Mouse (Mus musculus): ENCODE measurements around the gene Ice2. TPM values are rescaled to one million over a fixed set of nuclear protein-coding genes. Genes with fewer than 3 reads are reported as not detected.

Ice2 gene
- polyA plus RNA-seq, 1 experiment from 2014 or later, result 22.6 TPM

DNA sequence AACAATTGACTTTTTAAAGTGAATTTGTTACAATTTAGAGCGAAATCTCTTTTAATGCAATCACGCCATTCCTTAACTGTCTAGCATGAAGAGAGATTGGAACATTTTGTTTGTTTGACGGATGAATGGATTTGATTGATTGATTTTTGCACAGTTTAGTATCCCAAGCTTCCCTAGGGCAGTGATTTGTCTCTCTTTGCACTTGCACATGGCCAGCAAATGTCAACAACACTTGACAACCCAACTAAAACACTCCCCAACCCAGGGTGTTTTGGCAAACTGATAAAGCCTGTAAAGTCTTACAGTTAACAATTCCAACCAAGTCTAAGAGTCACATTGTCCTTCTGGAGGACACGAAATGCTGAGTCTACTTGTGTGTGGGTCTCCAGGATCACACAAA lies 10.4 kb upstream of the Ice2 start:
- ATAC-seq (replicated peaks; ENCODE audit: low FRiP score), result no peak
- Histone ChIP-seq H3K27me3 (ENCODE audit: control insufficient read depth, insufficient read depth, low read length) (no peaks in the 10 kb centered on the region), H3K4me3 (ENCODE audit: low read depth, low read length) (no peak overlapping the region), H3K4me2 (ENCODE audit: low read depth, low read length, severe bottlenecking) (no peak overlapping the region), H3K9ac (ENCODE audit: low read length) (no peak overlapping the region), H3K4me1 (replicated peaks; ENCODE audit: control insufficient read depth, insufficient read depth, low read length) (no peaks in the 10 kb centered on the region), H3K36me3 (ENCODE audit: control insufficient read depth, insufficient read depth, low read length) (no peaks in the 10 kb centered on the region), H3K9me3 (ENCODE audit: control insufficient read depth, low read length) (no peaks in the 10 kb centered on the region), H3K27ac (ENCODE audit: low read depth, low read length) (no peak overlapping the region)
- no peak for DNase-seq (ENCODE audit: low spot score)
- WGBS, result 93% methylated on average over 4 of the region's 4 CpGs

DNA sequence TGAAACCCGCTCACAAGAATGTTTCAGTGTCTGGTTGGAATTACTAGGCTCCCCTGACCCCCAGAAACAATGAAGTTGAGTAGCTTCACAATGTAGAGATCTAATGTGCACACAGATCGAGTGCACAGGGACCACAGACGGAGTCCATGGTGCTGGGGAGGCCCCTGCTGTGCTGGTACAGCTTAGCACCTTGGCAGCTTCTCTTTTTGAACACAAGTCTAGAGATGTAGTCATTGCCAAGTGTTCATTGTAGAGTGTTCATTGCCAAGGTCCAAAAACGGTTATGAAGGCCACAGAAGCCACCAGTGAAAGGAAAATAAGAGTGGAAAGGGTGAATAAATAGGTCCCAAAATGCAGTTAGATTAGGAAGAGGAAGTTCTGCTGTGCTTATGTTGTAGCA lies 7.1 kb upstream of the Ice2 start:
- DNase-seq (ENCODE audit: low spot score) (no peak), ATAC-seq (replicated peaks; ENCODE audit: low FRiP score) (no peak)
- Histone ChIP-seq H3K9ac (ENCODE audit: low read length) (no peak overlapping the region), H3K27me3 (ENCODE audit: control insufficient read depth, insufficient read depth, low read length) (no peaks in the 10 kb centered on the region), H3K27ac (ENCODE audit: low read depth, low read length) (no peak overlapping the region), H3K4me3 (ENCODE audit: low read depth, low read length) (no peak overlapping the region), H3K9me3 (ENCODE audit: control insufficient read depth, low read length) (no peaks in the 10 kb centered on the region), H3K4me1 (replicated peaks; ENCODE audit: control insufficient read depth, insufficient read depth, low read length) (no peaks in the 10 kb centered on the region), H3K36me3 (ENCODE audit: control insufficient read depth, insufficient read depth, low read length) (no peaks in the 10 kb centered on the region), H3K4me2 (ENCODE audit: low read depth, low read length, severe bottlenecking) (no peak overlapping the region)
- WGBS, result 61% methylated on average over 4 of the region's 4 CpGs

DNA sequence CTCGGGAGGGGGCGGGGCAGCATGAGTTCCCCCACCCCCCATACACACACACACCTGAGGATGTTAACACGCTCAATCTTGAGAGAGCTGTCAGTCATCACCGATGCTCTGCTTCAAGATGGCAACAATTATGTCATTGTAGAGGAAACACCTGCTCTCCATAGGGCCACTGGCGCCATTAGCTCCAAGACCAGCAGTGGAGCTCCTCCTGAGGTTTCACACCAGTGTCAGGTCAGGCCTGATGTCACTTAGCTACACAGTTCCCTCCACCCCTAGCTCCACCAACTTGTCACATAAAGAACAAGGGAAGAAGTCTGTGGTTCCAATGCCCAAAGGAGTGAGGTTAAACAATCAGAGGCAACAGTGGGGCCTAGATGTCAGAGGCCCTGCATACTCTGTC lies 3.5 kb upstream of the Ice2 start:
- Histone ChIP-seq H3K27ac (ENCODE audit: low read depth, low read length) (no peak overlapping the region), H3K36me3 (ENCODE audit: control insufficient read depth, insufficient read depth, low read length) (no peaks in the 10 kb centered on the region), H3K9me3 (ENCODE audit: control insufficient read depth, low read length) (no peaks in the 10 kb centered on the region), H3K4me3 (ENCODE audit: low read depth, low read length) (no peak overlapping the region), H3K4me2 (ENCODE audit: low read depth, low read length, severe bottlenecking) (no peak overlapping the region), H3K27me3 (ENCODE audit: control insufficient read depth, insufficient read depth, low read length) (no peaks in the 10 kb centered on the region), H3K4me1 (replicated peaks; ENCODE audit: control insufficient read depth, insufficient read depth, low read length) (no peaks in the 10 kb centered on the region; the same call in 1 of the 2 replicates), H3K9ac (ENCODE audit: low read length) (no peak overlapping the region)
- no peak for DNase-seq (ENCODE audit: low spot score)
- no peak for ATAC-seq (replicated peaks; ENCODE audit: low FRiP score)
- WGBS, result 94% methylated on average over 5 of the region's 5 CpGs

DNA sequence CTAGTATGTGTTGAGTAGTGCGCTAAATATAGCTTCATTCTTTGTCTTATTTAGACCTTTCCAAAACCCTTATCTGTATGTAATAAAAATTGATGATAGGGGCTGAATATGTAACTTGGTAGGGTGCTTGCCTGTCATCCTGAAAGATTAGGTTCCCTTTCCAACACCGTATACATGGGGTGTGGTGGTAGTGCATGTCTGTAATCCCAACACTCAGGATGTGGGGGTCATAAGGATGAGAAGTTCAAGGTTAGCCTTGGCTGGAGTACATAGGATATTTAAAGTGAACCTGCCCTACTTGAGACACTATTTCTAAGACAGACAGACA lies 310 bp upstream of the Ice2 start:
- DNase-seq (ENCODE audit: low spot score) (no peak), ATAC-seq (replicated peaks; ENCODE audit: low FRiP score) (peak; percentile 53)
- Histone ChIP-seq H3K27ac (ENCODE audit: low read depth, low read length) (no peak overlapping the region), H3K27me3 (ENCODE audit: control insufficient read depth, insufficient read depth, low read length) (no peaks in the 10 kb centered on the region), H3K9me3 (ENCODE audit: control insufficient read depth, low read length) (no peaks in the 10 kb centered on the region), H3K4me1 (replicated peaks; ENCODE audit: control insufficient read depth, insufficient read depth, low read length) (no peaks in the 10 kb centered on the region; the same call in 1 of the 2 replicates), H3K4me2 (ENCODE audit: low read depth, low read length, severe bottlenecking) (peak overlapping the region; percentile 50), H3K4me3 (ENCODE audit: low read depth, low read length) (peak overlapping the region; percentile 55), H3K36me3 (ENCODE audit: control insufficient read depth, insufficient read depth, low read length) (no peaks in the 10 kb centered on the region), H3K9ac (ENCODE audit: low read length) (peak overlapping the region; percentile 82)
- 73% methylated on average over 2 of the region's 2 CpGs for WGBS

DNA sequence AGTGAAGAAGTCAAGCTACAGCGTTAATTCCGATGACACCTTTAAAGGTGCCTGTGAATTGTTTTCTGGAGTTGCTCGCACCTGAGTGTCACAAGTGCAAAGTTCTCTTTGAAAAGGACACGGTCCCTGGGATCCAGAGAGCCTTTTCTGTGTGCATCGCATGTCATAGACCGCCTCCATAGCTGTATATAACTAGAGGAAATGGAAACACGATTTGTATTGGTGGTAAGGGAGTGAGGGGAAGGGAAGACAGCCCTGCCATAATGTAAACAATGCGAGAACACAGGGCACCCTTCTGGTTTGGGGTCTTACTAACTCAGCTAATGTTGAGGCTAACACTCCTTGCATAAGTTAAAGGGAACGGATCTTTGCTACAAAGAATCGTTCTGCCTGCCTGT lies 746 bp downstream of the Ice2 start:
- no peak for DNase-seq (ENCODE audit: low spot score)
- peak overlapping the region; percentile 82 for H3K9ac ChIP-seq (ENCODE audit: low read length)
- peak overlapping the region; percentile 50 for H3K4me2 ChIP-seq (ENCODE audit: low read depth, low read length, severe bottlenecking)
- ATAC-seq (replicated peaks; ENCODE audit: low FRiP score), result 0 out of 2 replicates have a peak, but pooled peaks have one; percentile 7
- WGBS, result 20% methylated on average over 10 of the region's 10 CpGs
- no peaks in the 10 kb centered on the region for H3K27me3 ChIP-seq (ENCODE audit: control insufficient read depth, insufficient read depth, low read length)
- H3K4me1 ChIP-seq (replicated peaks; ENCODE audit: control insufficient read depth, insufficient read depth, low read length), result no peaks in the 10 kb centered on the region; the same call in 1 of the 2 replicates
- no peaks in the 10 kb centered on the region for H3K9me3 ChIP-seq (ENCODE audit: control insufficient read depth, low read length)
- no peaks in the 10 kb centered on the region for H3K36me3 ChIP-seq (ENCODE audit: control insufficient read depth, insufficient read depth, low read length)
- H3K4me3 ChIP-seq (ENCODE audit: low read depth, low read length), result peak overlapping the region; percentile 55
- no peak overlapping the region for H3K27ac ChIP-seq (ENCODE audit: low read depth, low read length)

DNA sequence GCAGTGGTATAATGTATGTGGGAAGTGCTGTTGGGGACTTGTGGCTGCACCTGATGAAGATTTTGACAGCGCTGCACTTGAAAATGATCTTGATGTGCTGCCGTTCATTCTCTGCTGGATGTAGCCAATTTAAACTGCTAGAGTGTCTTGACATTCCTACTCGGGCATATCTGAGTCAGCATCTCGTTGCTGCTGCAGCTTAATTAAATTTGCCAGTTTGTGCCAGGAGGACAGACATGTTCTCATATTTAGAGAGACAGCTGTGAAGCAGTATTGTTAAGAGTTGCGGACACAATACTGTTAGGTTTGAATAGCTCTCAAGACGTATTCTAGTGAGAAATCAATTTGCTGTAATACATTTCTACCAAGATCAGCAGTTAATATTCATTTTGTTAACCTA lies 7.0 kb downstream of the Ice2 start:
- WGBS, result 77% methylated on average over 6 of the region's 6 CpGs
- Histone ChIP-seq H3K27me3 (ENCODE audit: control insufficient read depth, insufficient read depth, low read length) (no peaks in the 10 kb centered on the region), H3K4me1 (replicated peaks; ENCODE audit: control insufficient read depth, insufficient read depth, low read length) (no peaks in the 10 kb centered on the region), H3K4me3 (ENCODE audit: low read depth, low read length) (no peak overlapping the region), H3K9ac (ENCODE audit: low read length) (no peak overlapping the region), H3K9me3 (ENCODE audit: control insufficient read depth, low read length) (no peaks in the 10 kb centered on the region), H3K36me3 (ENCODE audit: control insufficient read depth, insufficient read depth, low read length) (no peaks in the 10 kb centered on the region), H3K27ac (ENCODE audit: low read depth, low read length) (no peak overlapping the region), H3K4me2 (ENCODE audit: low read depth, low read length, severe bottlenecking) (no peak overlapping the region)
- ATAC-seq (replicated peaks; ENCODE audit: low FRiP score), result no peak
- no peak for DNase-seq (ENCODE audit: low spot score)

DNA sequence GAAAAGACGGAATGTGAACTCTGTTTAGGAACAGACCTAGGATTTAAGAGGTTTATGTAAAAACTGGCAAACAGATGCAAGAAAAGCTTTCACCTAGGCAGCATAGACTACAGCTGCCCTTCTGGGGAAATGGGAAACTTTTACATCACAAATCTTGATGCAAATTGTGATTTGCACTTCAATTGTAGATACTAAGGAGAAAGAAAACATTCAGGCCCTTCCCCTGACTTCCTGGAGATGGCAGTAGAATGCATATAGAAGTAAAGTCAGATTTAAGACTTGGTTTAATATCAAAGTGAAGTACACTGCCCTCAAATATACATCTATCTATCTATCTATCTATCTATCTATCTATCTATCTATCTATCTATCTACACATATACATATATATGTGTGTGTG lies 21.8 kb downstream of the Ice2 start:
- DNase-seq (ENCODE audit: low spot score), result no peak
- H3K4me2 ChIP-seq (ENCODE audit: low read depth, low read length, severe bottlenecking), result no peak overlapping the region
- no peaks in the 10 kb centered on the region; the same call in 1 of the 2 replicates for H3K36me3 ChIP-seq (ENCODE audit: control insufficient read depth, insufficient read depth, low read length)
- H3K4me3 ChIP-seq (ENCODE audit: low read depth, low read length), result no peak overlapping the region
- H3K27ac ChIP-seq (ENCODE audit: low read depth, low read length), result no peak overlapping the region
- H3K9me3 ChIP-seq (ENCODE audit: control insufficient read depth, low read length), result no peaks in the 10 kb centered on the region
- WGBS, result 94% methylated on average over 1 of the region's 1 CpGs
- no peak overlapping the region for H3K9ac ChIP-seq (ENCODE audit: low read length)
- no peaks in the 10 kb centered on the region for H3K27me3 ChIP-seq (ENCODE audit: control insufficient read depth, insufficient read depth, low read length)
- H3K4me1 ChIP-seq (replicated peaks; ENCODE audit: control insufficient read depth, insufficient read depth, low read length), result no peaks in the 10 kb centered on the region
- ATAC-seq (replicated peaks; ENCODE audit: low FRiP score), result no peak

DNA sequence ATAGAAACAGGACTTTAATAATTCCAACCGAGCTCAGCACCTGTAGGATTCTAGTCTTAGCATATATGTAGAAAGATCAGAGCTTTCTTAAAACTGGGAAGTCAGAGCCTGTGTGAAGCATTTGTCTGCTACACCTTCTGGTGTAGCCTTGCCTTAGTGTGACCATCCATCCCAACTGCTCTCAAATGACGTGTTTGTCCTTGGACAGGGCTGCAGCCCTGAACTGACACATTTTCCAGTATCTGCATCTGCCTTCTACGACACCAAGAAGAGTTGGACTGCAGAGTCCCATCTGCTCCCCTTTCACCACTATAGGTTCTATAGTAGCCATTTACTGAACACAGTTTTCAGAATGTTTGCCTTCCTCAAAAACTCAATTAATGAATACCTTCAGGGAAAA lies 32.8 kb downstream of the Ice2 start:
- H3K9ac ChIP-seq (ENCODE audit: low read length), result no peak overlapping the region
- WGBS, result 83% methylated on average over 3 of the region's 3 CpGs
- H3K4me2 ChIP-seq (ENCODE audit: low read depth, low read length, severe bottlenecking), result no peak overlapping the region
- no peak for DNase-seq (ENCODE audit: low spot score)
- no peak for ATAC-seq (replicated peaks; ENCODE audit: low FRiP score)
- no peaks in the 10 kb centered on the region for H3K36me3 ChIP-seq (ENCODE audit: control insufficient read depth, insufficient read depth, low read length)
- H3K27me3 ChIP-seq (ENCODE audit: control insufficient read depth, insufficient read depth, low read length), result no peaks in the 10 kb centered on the region
- H3K4me3 ChIP-seq (ENCODE audit: low read depth, low read length), result no peak overlapping the region
- no peak overlapping the region for H3K27ac ChIP-seq (ENCODE audit: low read depth, low read length)
- H3K4me1 ChIP-seq (replicated peaks; ENCODE audit: control insufficient read depth, insufficient read depth, low read length), result 0 out of 2 replicates have a peak, but pooled peaks cover 5% of the 10 kb centered on the region
- no peaks in the 10 kb centered on the region for H3K9me3 ChIP-seq (ENCODE audit: control insufficient read depth, low read length)

DNA sequence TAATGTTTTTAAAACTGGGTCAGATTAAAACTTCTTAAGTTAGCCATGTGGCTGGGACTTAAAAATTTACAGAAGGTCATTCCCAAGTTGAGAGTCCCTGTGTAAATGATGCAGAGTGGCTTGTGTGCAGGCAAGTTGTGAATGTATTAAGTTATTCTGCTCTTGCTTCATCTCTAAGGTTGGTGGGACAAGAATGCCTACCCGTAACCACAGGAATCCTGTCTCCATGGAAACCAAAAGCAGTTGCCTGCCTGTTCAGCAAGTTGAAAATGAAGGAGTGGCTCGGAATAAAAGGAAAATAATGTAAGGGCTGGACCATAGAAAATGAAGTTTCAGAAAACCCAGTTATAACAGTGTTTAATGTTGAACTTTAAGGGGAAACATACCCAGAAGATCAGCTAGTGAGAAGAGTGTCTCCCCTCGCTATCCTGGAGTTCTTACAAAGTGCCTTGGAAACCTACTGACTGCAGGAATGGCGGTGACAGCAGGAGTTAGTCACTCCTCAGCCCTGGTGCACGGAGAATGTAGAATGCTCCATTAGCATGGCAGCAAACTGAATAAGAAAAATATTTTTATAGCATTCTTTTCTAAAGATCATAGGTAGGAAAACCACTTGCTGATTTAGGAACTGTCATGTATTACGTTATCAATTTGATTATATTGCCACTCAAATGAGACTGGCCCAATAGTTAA lies 34.3 kb downstream of the Ice2 start:
- H3K4me3 ChIP-seq (ENCODE audit: low read depth, low read length), result no peak overlapping the region
- H3K27me3 ChIP-seq (ENCODE audit: control insufficient read depth, insufficient read depth, low read length), result no peaks in the 10 kb centered on the region
- no peak for DNase-seq (ENCODE audit: low spot score)
- no peaks in the 10 kb centered on the region for H3K9me3 ChIP-seq (ENCODE audit: control insufficient read depth, low read length)
- no peaks in the 10 kb centered on the region for H3K36me3 ChIP-seq (ENCODE audit: control insufficient read depth, insufficient read depth, low read length)
- no peak overlapping the region for H3K9ac ChIP-seq (ENCODE audit: low read length)
- H3K27ac ChIP-seq (ENCODE audit: low read depth, low read length), result peak overlapping the region; percentile 58; the same call in 1 of the 2 replicates
- 38% methylated on average over 6 of the region's 6 CpGs for WGBS
- ATAC-seq (replicated peaks; ENCODE audit: low FRiP score), result no peak
- 0 out of 2 replicates have a peak, but pooled peaks cover 5% of the 10 kb centered on the region for H3K4me1 ChIP-seq (replicated peaks; ENCODE audit: control insufficient read depth, insufficient read depth, low read length)
- peak overlapping the region; percentile 21; the same call in 1 of the 2 replicates for H3K4me2 ChIP-seq (ENCODE audit: low read depth, low read length, severe bottlenecking)
